Mouse (Mus musculus) olfactory bulb, adult 2 months (tissue): ENCODE data around the gene Gm9945.

Source experiments
- CTCF ChIP-seq: fragments of 200-500 bp; IDR thresholded peaks from 2 replicates; pipeline ENCODE4 v1.5.1; 2012; ENCODE audit warnings: low read depth, mild to moderate bottlenecking, low read length, moderate library complexity; ENCODE audit not compliant: insufficient read depth
- POLR2A ChIP-seq: fragments of 200-500 bp; IDR thresholded peaks from 2 replicates; pipeline ENCODE4 v1.6.1; 2012; ENCODE audit warnings: mild to moderate bottlenecking, low read depth, low read length, moderate library complexity; ENCODE audit not compliant: insufficient read depth

DNA sequence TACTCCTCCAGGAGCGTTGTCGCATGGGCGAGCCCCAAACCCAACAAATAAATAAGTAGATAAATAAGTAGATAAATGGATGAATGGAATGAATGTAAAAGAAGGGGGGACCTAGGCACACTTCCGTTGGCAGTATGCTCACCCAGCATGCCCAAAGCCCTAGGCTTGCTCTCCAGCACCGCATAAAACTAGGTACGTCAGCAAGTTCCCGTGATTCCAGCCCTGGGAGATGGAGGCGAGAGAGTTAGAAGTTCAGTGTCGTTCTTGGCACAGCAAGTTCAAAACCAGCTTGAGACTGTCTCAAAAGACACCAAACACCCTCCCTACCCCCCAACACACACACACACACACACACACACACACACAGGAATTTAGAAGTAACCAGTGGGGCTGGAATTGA is 50.0 kb downstream of the Gm9945 start:
- TF ChIP-seq CTCF (no peak), POLR2A (no peak)
